Comparison of ENCODE assay signal across 10 mouse cellular contexts in the genomic region with DNA sequence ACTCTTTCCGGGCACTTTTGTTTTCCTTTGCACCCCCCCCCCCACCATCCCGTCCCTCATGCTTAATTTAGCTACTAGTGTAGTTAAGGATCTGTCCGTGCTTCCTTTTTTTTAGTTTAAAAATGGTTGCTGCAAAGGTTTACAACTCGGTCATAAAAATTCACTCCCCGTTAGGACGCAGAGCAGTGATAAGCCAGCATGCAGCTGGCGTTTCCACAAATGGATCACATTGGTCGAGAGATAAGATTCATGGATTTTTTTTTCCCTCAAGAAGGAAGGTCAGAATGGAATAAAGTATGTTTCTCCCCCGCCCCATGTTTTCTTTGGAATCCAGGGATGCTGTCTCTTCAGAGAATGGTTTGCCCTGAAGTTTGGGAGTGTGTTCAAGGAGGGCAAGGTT.
DNase-seq lines count a peak whose midpoint lies in the region; ATAC-seq and TF ChIP-seq lines count a peak whose summit lies in the region.
"Had no signal": no experiment of that assay in that cellular context is flagged by ENCODE, and none has a peak within 500 bp of the region (broad histone marks: within the 10 kb centered on the region; RNA-seq: fewer than 3 reads in every experiment).

No protein-coding gene starts in this region.

- WGBS in forebrain, embryonic 15.5 days = 81% methylated on average over 9 of the region's 9 CpGs
- WGBS in forebrain, embryonic 10.5 days = 86% methylated on average over 9 of the region's 9 CpGs
- WGBS in hindbrain, embryonic 14.5 days = 58% methylated on average over 9 of the region's 9 CpGs
- 57% methylated on average over 9 of the region's 9 CpGs for whole genome bisulfite sequencing in hindbrain, postnatal 0 days
- WGBS in neural tube, embryonic 12.5 days = 31% methylated on average over 9 of the region's 9 CpGs
- 33% methylated on average over 9 of the region's 9 CpGs for WGBS in neural tube, embryonic 15.5 days

- H3K27me3 ChIP-seq in forebrain, embryonic 15.5 days = peaks cover 16% of the 10 kb centered on the region; the same call in 1 of the 2 replicates
- peaks cover 29% of the 10 kb centered on the region for H3K27me3 ChIP-seq in forebrain, embryonic 10.5 days (ENCODE audit: poor library complexity, severe bottlenecking)
- H3K27me3 ChIP-seq in hindbrain, embryonic 14.5 days (ENCODE audit: control insufficient read depth, insufficient read depth, low read length) = peaks cover 37% of the 10 kb centered on the region
- H3K27me3 ChIP-seq in hindbrain, postnatal 0 days (ENCODE audit: insufficient read depth, low read length) = peaks cover 24% of the 10 kb centered on the region
- peaks cover 27% of the 10 kb centered on the region for H3K27me3 ChIP-seq in neural tube, embryonic 12.5 days (replicated peaks)
- H3K27me3 ChIP-seq in neural tube, embryonic 15.5 days (replicated peaks) = peaks cover 55% of the 10 kb centered on the region

- no peak for ATAC-seq in forebrain, embryonic 15.5 days (replicated peaks)
- no peak for ATAC-seq in hindbrain, embryonic 14.5 days (ENCODE audit: low FRiP score)
- no peak for ATAC-seq in hindbrain, postnatal 0 days
- no peak for ATAC-seq in neural tube, embryonic 12.5 days (ENCODE audit: low FRiP score, low read depth)
- ATAC-seq in neural tube, embryonic 15.5 days (ENCODE audit: low FRiP score) = no peak
- ATAC-seq: Patski had no signal

- no peak for DNase-seq in forebrain, embryonic 10.5 days (ENCODE audit: extremely low spot score, low spot score)
- no peak for DNase-seq in hindbrain, embryonic 14.5 days (ENCODE audit: low spot score)
- DNase-seq in hindbrain, postnatal 0 days (ENCODE audit: low spot score) = no peak
- no peak for DNase-seq in neural tube, embryonic 10.5 days (ENCODE audit: extremely low spot score, low spot score)
- DNase-seq in urinary bladder, postnatal 36 days (ENCODE audit: low spot score in 2 of 2) = no peak
- DNase-seq: cerebellum, adult 2 months had no signal

- peaks cover 12% of the 10 kb centered on the region for H3K4me1 ChIP-seq in forebrain, embryonic 15.5 days
- peaks cover 23% of the 10 kb centered on the region for H3K4me1 ChIP-seq in forebrain, embryonic 10.5 days
- H3K4me1 ChIP-seq in hindbrain, embryonic 14.5 days (replicated peaks; ENCODE audit: control insufficient read depth, insufficient read depth, low read length) = peaks cover 21% of the 10 kb centered on the region
- H3K4me1 ChIP-seq in hindbrain, postnatal 0 days (ENCODE audit: insufficient read depth, low read length) = 0 out of 2 replicates have a peak, but pooled peaks cover 7% of the 10 kb centered on the region
- H3K4me1 ChIP-seq in neural tube, embryonic 12.5 days = peaks cover 21% of the 10 kb centered on the region
- peaks cover 48% of the 10 kb centered on the region for H3K4me1 ChIP-seq in neural tube, embryonic 15.5 days

- H3K36me3 ChIP-seq in forebrain, embryonic 15.5 days = no peaks in the 10 kb centered on the region
- no peaks in the 10 kb centered on the region for H3K36me3 ChIP-seq in forebrain, embryonic 10.5 days (replicated peaks)
- H3K36me3 ChIP-seq in hindbrain, embryonic 14.5 days (replicated peaks; ENCODE audit: control insufficient read depth, insufficient read depth) = no peaks in the 10 kb centered on the region
- no peaks in the 10 kb centered on the region for H3K36me3 ChIP-seq in hindbrain, postnatal 0 days (ENCODE audit: insufficient read depth, low read length)
- no peaks in the 10 kb centered on the region for H3K36me3 ChIP-seq in neural tube, embryonic 12.5 days
- H3K36me3 ChIP-seq in neural tube, embryonic 15.5 days = no peaks in the 10 kb centered on the region

- peak overlapping the region; percentile 67; the same call in 1 of the 2 replicates for H3K27ac ChIP-seq in forebrain, embryonic 15.5 days (replicated peaks)
- no peak overlapping the region for H3K27ac ChIP-seq in forebrain, embryonic 10.5 days
- H3K27ac ChIP-seq in hindbrain, embryonic 14.5 days = peak overlapping the region; percentile 72
- H3K27ac ChIP-seq in hindbrain, postnatal 0 days = no peak overlapping the region
- no peak overlapping the region for H3K27ac ChIP-seq in neural tube, embryonic 12.5 days
- H3K27ac ChIP-seq in neural tube, embryonic 15.5 days (replicated peaks) = peak overlapping the region; percentile 4

- H3K4me3 ChIP-seq in forebrain, embryonic 15.5 days = no peak overlapping the region
- H3K4me3 ChIP-seq in forebrain, embryonic 10.5 days = no peak overlapping the region
- no peak overlapping the region for H3K4me3 ChIP-seq in hindbrain, embryonic 14.5 days (replicated peaks; ENCODE audit: low read length)
- H3K4me3 ChIP-seq in hindbrain, postnatal 0 days (ENCODE audit: low read length) = no peak overlapping the region
- H3K4me3 ChIP-seq in neural tube, embryonic 12.5 days = no peak overlapping the region
- H3K4me3 ChIP-seq in neural tube, embryonic 15.5 days (replicated peaks) = no peak overlapping the region

- no peak overlapping the region for H3K4me2 ChIP-seq in forebrain, embryonic 15.5 days (replicated peaks)
- peak overlapping the region; percentile 11 for H3K4me2 ChIP-seq in hindbrain, embryonic 14.5 days (replicated peaks)
- no peak overlapping the region; the same call in 1 of the 2 replicates for H3K4me2 ChIP-seq in hindbrain, postnatal 0 days (ENCODE audit: low read depth, low read length)
- 0 out of 2 replicates have a peak overlapping the region, but pooled peaks have one; percentile 14 for H3K4me2 ChIP-seq in neural tube, embryonic 12.5 days (replicated peaks)
- peak overlapping the region; percentile 32 for H3K4me2 ChIP-seq in neural tube, embryonic 15.5 days

- no peaks in the 10 kb centered on the region for H3K9me3 ChIP-seq in forebrain, embryonic 15.5 days
- no peaks in the 10 kb centered on the region for H3K9me3 ChIP-seq in forebrain, embryonic 10.5 days
- H3K9me3 ChIP-seq in hindbrain, embryonic 14.5 days (ENCODE audit: control insufficient read depth, low read length) = no peaks in the 10 kb centered on the region
- no peaks in the 10 kb centered on the region for H3K9me3 ChIP-seq in hindbrain, postnatal 0 days (ENCODE audit: low read length)
- no peaks in the 10 kb centered on the region for H3K9me3 ChIP-seq in neural tube, embryonic 12.5 days
- no peaks in the 10 kb centered on the region for H3K9me3 ChIP-seq in neural tube, embryonic 15.5 days (replicated peaks)

- TF ChIP-seq CTCF in hindbrain, postnatal 0 days (IDR thresholded peaks at IDR 0.05; ENCODE audit: low read depth) = no peak

- H3K9ac ChIP-seq in forebrain, embryonic 15.5 days (replicated peaks) = no peak overlapping the region
- H3K9ac ChIP-seq in hindbrain, embryonic 14.5 days = no peak overlapping the region
- no peak overlapping the region for H3K9ac ChIP-seq in hindbrain, postnatal 0 days (replicated peaks; ENCODE audit: low read length)
- no peak overlapping the region for H3K9ac ChIP-seq in neural tube, embryonic 12.5 days
- no peak overlapping the region for H3K9ac ChIP-seq in neural tube, embryonic 15.5 days (replicated peaks)

Comparison
In these comparisons a context has a peak if more than half of its experiments do, and no peak if none do; other contexts are left out.
1. H3K27ac ChIP-seq: peak in forebrain, embryonic 15.5 days (single experiment), hindbrain, embryonic 14.5 days (single experiment) and neural tube, embryonic 15.5 days (single experiment); none in forebrain, embryonic 10.5 days (single experiment), hindbrain, postnatal 0 days (single experiment) and neural tube, embryonic 12.5 days (single experiment).
2. H3K4me2 ChIP-seq: peak in hindbrain, embryonic 14.5 days (single experiment), neural tube, embryonic 12.5 days (single experiment) and neural tube, embryonic 15.5 days (single experiment); none in forebrain, embryonic 15.5 days (single experiment) and hindbrain, postnatal 0 days (single experiment).